Mouse (Mus musculus) fibroblast of lung, adult 2 months (primary cell): ENCODE data around the gene Gsta4.
A peak's percentile ranks its signal among the peaks of the same experiment; 100 is the strongest.

Experiments used
- DNase-seq: peaks from one replicate; pipeline ENCODE4 v3.0.0-alpha.2; 2011; ENCODE audit warnings: low read depth

The Gsta4 gene

GRCm38 (mm10) chr9:78178197-78178596 lies 4.4 kb upstream of the Gsta4 start:
- no peak for DNase-seq

- no peak for DNase-seq
Observed at GRCm38 (mm10) chr9:78179071-78179470, 3.5 kb upstream of the Gsta4 start.

DNA sequence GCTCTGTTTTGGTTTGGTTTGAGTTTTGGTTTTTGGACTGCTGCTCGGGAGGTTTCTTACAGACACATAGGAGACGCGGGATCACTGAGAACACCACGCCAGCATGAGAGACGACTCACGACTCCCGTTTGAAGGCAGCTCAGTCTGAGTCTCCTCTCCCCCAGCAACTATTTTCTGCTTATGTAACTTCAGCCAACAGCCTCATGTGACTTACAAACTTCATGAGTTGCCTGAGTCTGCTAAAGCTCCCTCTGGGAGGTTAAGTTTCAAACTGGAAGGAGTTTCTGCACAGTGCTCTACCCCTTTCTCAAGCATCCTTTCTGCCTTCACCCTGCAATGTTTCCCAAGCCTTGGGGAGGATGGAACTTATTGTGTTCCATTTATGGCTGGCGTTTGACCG lies 3.1 kb downstream of the Gsta4 start:
- DNase-seq: peak; percentile 39

DNA sequence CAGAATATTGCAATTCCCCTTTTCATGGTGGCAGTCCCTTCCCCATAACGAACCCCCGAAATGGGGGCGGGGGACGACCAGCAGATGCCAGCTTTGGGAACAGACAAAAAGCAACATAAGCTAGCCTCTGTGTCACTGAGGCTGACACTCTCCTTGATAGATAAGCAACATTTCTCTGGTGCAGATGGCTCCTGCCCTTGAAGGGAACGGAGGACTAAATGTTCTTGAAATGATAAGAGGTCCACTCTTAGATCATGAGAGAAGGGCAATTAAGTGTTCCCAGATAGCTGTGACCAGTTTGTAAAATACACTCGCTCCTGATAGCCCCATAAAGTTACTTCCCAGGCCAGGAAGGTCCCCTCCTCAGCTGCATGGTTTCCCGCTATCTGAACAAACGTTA lies 6.3 kb downstream of the Gsta4 start:
- no peak for DNase-seq

GRCm38 (mm10) chr9:78190651-78191634 lies 8.4 kb downstream of the Gsta4 start:
- DNase-seq: no peak

- peak; percentile 26 for DNase-seq
Observed at GRCm38 (mm10) chr9:78191736-78192135, 9.2 kb downstream of the Gsta4 start.

- DNase-seq: peak; percentile 49
Observed at GRCm38 (mm10) chr9:78193902-78194597, 11.5 kb downstream of the Gsta4 start.

DNA sequence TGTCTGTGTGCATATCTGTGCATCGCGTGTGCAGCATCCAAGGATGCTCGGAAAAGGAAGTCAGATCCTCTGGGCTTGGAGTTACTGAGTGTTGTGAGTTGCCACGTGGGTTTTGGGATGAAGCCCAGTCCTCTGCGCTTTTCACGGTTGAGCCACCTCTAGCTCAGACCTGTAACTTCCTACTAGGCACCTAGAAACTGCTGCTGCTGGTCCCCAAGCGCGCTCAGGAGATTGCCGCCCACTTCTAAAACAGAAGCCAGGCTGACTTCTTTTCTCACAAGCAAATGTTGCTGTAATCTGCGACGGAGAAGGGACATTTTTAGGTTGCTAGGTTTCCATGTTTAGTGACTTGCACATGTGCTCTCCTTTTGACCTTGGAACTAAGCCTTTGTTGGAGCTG lies 12.5 kb downstream of the Gsta4 start:
- DNase-seq: no peak

DNA sequence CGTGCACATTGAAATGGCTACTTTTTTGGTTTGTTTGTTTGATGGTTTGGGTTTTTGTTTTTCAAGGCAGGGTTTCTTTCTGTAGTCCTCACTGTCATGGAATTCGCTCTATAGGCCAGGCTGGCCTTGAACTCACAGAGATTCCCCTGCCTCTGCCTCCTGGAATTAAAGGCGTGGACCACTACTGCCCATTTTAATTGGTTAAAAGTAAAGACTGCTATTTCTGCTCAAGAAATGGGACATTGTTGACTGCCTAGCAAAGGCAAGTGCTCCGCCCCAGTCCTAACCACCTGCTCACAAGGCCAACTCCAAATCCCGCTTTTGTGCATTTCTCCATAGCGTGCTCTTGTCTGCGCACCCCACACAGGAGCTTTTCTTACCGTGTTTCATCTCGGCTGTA lies 15.2 kb downstream of the Gsta4 start:
- no peak for DNase-seq

GRCm38 (mm10) chr9:78204194-78204593 lies 21.6 kb downstream of the Gsta4 start:
- no peak for DNase-seq

GRCm38 (mm10) chr9:78208956-78209355 lies 26.4 kb downstream of the Gsta4 start:
- DNase-seq: no peak

- no peak for DNase-seq
Observed at GRCm38 (mm10) chr9:78210079-78210478, 27.5 kb downstream of the Gsta4 start.

GRCm38 (mm10) chr9:78210821-78211220 lies 28.2 kb downstream of the Gsta4 start:
- DNase-seq: no peak

DNA sequence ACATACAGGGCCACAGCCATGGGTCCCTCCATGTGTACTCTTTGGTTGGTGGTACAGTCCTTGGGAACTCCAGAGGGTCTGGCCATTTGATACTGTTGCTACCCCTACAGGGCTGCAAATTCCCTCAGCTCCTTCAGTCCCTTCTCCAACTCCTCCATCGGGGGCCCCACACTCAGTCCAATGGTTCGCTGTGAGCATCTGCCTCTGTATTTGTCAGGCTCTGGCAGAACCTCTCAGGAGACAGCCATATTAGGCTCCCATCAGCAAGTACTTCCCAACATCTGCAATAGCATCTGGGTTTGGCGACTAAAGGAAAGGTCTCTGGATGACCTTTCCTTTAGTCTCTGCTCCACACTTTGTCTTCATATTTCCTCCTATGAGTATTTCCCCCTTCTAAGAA lies 28.9 kb downstream of the Gsta4 start:
- DNase-seq: no peak

- DNase-seq: no peak
Observed at GRCm38 (mm10) chr9:78212341-78213049, 29.9 kb downstream of the Gsta4 start.

DNA sequence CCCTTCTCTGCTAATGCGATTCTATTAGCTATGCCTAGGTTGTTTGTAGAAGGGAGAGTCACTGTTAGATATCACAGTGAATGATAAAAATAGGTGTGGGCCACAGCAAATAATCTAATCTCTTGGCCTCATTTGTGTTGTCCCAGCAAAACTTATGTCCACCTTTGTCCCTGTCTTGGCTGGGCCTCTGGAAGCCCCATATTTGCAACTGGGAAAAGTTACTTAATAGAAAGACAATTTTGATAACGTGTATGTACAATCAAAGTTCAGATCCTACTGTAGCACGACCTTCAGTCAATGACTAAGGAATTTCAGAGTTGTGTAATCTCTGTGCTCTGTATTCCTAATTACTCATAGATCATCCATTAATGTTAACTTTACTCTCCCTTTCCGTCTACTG lies 34.5 kb downstream of the Gsta4 start:
- DNase-seq: no peak

DNA sequence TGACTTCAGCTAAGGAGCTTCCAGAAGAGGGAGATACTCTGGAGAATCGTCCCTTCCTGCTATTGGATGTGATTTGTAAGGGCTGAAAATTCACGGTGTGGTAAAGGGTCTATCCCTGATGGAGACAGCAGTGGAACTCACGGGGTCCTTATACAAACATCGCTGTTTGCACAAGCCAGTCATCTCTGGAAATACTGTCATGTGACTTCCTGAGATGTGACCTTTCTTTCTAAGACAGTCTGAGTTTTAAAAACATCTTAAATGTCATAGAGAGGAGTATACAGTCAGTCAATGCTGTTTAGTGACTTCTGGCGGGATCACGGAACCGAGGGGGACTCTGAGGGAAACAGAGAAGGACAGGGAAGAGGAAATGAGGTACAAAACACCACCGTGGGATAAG lies 40.0 kb downstream of the Gsta4 start:
- no peak for DNase-seq

DNA sequence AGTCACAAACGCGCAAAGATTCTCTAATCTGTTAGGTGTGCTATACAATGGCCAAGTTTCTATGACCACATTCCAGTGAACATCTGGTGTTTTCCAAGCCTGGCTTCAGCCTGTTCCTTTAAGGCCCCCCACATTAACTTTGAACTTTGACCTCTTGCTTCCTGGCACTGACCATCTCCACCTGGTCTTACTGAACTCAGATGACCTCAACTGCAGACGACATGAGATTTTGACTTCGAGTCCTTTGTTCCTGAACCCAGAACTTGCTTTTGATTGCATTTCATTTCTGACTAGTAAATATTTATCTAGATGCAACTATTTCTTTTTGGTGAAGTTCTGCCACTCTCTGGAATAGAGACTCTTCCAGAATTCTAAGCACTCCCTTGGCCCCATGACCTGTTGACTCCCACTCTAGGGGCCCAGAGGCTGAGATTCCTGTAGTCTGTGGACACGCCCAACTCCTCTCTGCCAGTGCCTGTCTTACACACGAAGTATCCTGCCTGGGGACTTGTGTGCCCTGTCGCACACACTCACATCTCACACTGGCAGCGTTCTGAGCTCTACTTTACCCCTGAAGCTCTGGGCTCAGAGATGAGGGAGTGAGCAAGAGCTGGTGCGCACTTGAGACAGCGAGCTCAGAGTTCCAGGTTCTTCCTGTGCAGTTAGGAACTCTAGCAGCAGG lies 40.8 kb downstream of the Gsta4 start:
- DNase-seq: no peak

- DNase-seq: no peak
Observed at GRCm38 (mm10) chr9:78224418-78224817, 41.8 kb downstream of the Gsta4 start.

- DNase-seq: no peak
Observed at GRCm38 (mm10) chr9:78225304-78225703, 42.7 kb downstream of the Gsta4 start.

DNA sequence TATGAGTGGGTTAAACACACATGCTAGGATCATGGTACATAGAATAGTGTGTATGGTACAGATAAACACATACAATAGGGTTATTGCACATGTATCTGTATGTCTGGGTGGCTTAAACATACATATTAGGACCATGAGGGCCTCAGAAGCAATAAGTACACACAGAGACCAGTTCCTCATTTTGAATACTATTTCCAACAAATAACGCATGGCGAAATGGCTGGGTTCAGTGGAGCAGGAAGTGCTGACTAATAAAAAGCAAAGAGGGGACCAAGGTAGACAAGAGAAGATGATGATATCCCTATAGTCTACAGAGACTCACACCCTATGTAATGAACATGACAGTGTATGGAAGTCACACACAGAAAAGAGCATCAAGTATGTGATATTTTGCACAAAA lies 45.5 kb downstream of the Gsta4 start:
- DNase-seq: no peak

DNA sequence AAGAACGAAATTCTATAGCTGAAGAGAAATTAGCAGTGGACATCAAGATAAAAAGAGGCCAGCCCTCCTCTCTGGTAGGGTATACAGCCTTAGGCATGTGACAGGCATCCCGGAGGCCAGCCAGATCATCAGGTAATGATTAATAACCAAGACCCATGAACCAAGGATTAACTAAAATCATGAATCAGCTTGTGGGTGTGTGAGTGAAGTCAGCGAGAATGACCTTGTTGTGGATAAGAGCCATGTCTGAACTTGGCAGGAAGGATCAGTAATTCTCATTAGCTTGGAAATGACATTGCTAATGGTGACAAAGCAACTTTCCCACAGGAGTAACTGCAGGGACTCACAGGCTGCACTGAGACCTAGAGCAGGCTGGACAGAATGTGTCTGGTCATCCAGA lies 47.1 kb downstream of the Gsta4 start:
- peak; percentile 11 for DNase-seq
